Mouse (Mus musculus) telencephalon, adult 2 months (tissue): Measurements from ENCODE around the gene Lrrc4c.

Experiments used
- DNase-seq: peaks from one replicate; pipeline ENCODE4 v3.0.0-alpha.2; 2011; ENCODE audit warnings: low read depth, low spot score

The Lrrc4c gene

GRCm38 (mm10) chr2:97234074-97234473 lies 916.1 kb downstream of the Lrrc4c start:
- DNase-seq: no peak

GRCm38 (mm10) chr2:97274651-97275050 lies 956.7 kb downstream of the Lrrc4c start:
- no peak for DNase-seq

GRCm38 (mm10) chr2:97284986-97285385 lies 967.0 kb downstream of the Lrrc4c start:
- DNase-seq: peak; percentile 43

- no peak for DNase-seq
Measured at GRCm38 (mm10) chr2:97294216-97294615, 976.2 kb downstream of the Lrrc4c start.

GRCm38 (mm10) chr2:97299704-97300103 lies 981.7 kb downstream of the Lrrc4c start:
- peak; percentile 12 for DNase-seq

GRCm38 (mm10) chr2:97318008-97318407 lies 1000.0 kb downstream of the Lrrc4c start:
- no peak for DNase-seq

GRCm38 (mm10) chr2:97318536-97318935 lies 1000.6 kb downstream of the Lrrc4c start:
- DNase-seq: no peak

- no peak for DNase-seq
Measured at GRCm38 (mm10) chr2:97332084-97332682, 1014.2 kb downstream of the Lrrc4c start.

GRCm38 (mm10) chr2:97339627-97340026 lies 1021.7 kb downstream of the Lrrc4c start:
- DNase-seq: no peak

GRCm38 (mm10) chr2:97361235-97361634 lies 1043.3 kb downstream of the Lrrc4c start:
- no peak for DNase-seq

GRCm38 (mm10) chr2:97369978-97370377 lies 1052.0 kb downstream of the Lrrc4c start:
- no peak for DNase-seq

- no peak for DNase-seq
Measured at GRCm38 (mm10) chr2:97391437-97391836, 1073.5 kb downstream of the Lrrc4c start.

- no peak for DNase-seq
Measured at GRCm38 (mm10) chr2:97391876-97392275, 1073.9 kb downstream of the Lrrc4c start.

GRCm38 (mm10) chr2:97413066-97413465 lies 1095.1 kb downstream of the Lrrc4c start:
- DNase-seq: no peak

- DNase-seq: peak; percentile 92
Measured at GRCm38 (mm10) chr2:97414416-97415362, 1096.7 kb downstream of the Lrrc4c start.

- DNase-seq: no peak
Measured at GRCm38 (mm10) chr2:97434140-97434539, 1116.2 kb downstream of the Lrrc4c start.

- DNase-seq: no peak
Measured at GRCm38 (mm10) chr2:97435616-97436015, 1117.6 kb downstream of the Lrrc4c start.

- no peak for DNase-seq
Measured at GRCm38 (mm10) chr2:97437767-97438166, 1119.8 kb downstream of the Lrrc4c start.

- DNase-seq: no peak
Measured at GRCm38 (mm10) chr2:97463573-97463972, 1145.6 kb downstream of the Lrrc4c start.

- DNase-seq: peak; percentile 92
Measured at GRCm38 (mm10) chr2:97466243-97466793, 1148.3 kb downstream of the Lrrc4c start.

- no peak for DNase-seq
Measured at GRCm38 (mm10) chr2:97467031-97467549, 1149.1 kb downstream of the Lrrc4c start.

GRCm38 (mm10) chr2:97467664-97468063 lies 1149.7 kb downstream of the Lrrc4c start:
- no peak for DNase-seq
